Mouse (Mus musculus) ovary, postnatal 10 days (tissue): Measurements from ENCODE around the gene Zmynd12.
A peak's percentile ranks its signal among the peaks of the same experiment; 100 is the strongest.

Source experiments
- DNase-seq: peaks from one replicate; pipeline ENCODE4 v3.0.0; 2022; ENCODE audit warnings: low spot score

Gene Zmynd12

GRCm38 (mm10) chr4:119422294-119422964 lies at the start of gene Zmynd12, which contains the start of gene Ppcs:
Gene Zmynd12 (plus strand): TSS chr4:119422814.
Gene Ppcs (minus strand): TSS chr4:119422420.
- peak; percentile 86 for DNase-seq

- no peak for DNase-seq
Observed at GRCm38 (mm10) chr4:119381471-119382190, 41.0 kb upstream of the Zmynd12 start.

- no peak for DNase-seq
Observed at GRCm38 (mm10) chr4:119389184-119389583, 33.4 kb upstream of the Zmynd12 start.

- DNase-seq = no peak
Observed at GRCm38 (mm10) chr4:119390369-119390768, 32.2 kb upstream of the Zmynd12 start.

GRCm38 (mm10) chr4:119398751-119399150 lies 23.9 kb upstream of the Zmynd12 start:
- no peak for DNase-seq

GRCm38 (mm10) chr4:119400896-119401295 lies 21.7 kb upstream of the Zmynd12 start:
- DNase-seq = no peak

GRCm38 (mm10) chr4:119403431-119403830 lies 19.2 kb upstream of the Zmynd12 start:
- no peak for DNase-seq

GRCm38 (mm10) chr4:119411877-119412650 lies 10.6 kb upstream of the Zmynd12 start:
- no peak for DNase-seq

- no peak for DNase-seq
Observed at GRCm38 (mm10) chr4:119412791-119413190, 9.8 kb upstream of the Zmynd12 start.

GRCm38 (mm10) chr4:119415072-119415753 lies 7.4 kb upstream of the Zmynd12 start, which contains the start of gene Ccdc30:
Gene Ccdc30 (minus strand): TSS chr4:119415521.
- peak; percentile 90 for DNase-seq

- no peak for DNase-seq
Observed at GRCm38 (mm10) chr4:119417270-119417669, 5.3 kb upstream of the Zmynd12 start.

GRCm38 (mm10) chr4:119417894-119418293 lies 4.7 kb upstream of the Zmynd12 start:
- no peak for DNase-seq

- no peak for DNase-seq
Observed at GRCm38 (mm10) chr4:119421191-119421590, 1.4 kb upstream of the Zmynd12 start.

- DNase-seq = no peak
Observed at GRCm38 (mm10) chr4:119421921-119422293, 707 bp upstream of the Zmynd12 start.

- no peak for DNase-seq
Observed at GRCm38 (mm10) chr4:119425077-119425476, 2.5 kb downstream of the Zmynd12 start.

GRCm38 (mm10) chr4:119425601-119426000 lies 3.0 kb downstream of the Zmynd12 start:
- DNase-seq = no peak

GRCm38 (mm10) chr4:119427680-119428079 lies 5.1 kb downstream of the Zmynd12 start:
- DNase-seq = no peak

- DNase-seq = no peak
Observed at GRCm38 (mm10) chr4:119430678-119431077, 8.1 kb downstream of the Zmynd12 start.

- no peak for DNase-seq
Observed at GRCm38 (mm10) chr4:119437936-119438335, 15.3 kb downstream of the Zmynd12 start.

GRCm38 (mm10) chr4:119441836-119442235 lies 19.2 kb downstream of the Zmynd12 start:
- DNase-seq = no peak

- no peak for DNase-seq
Observed at GRCm38 (mm10) chr4:119442539-119442938, 19.9 kb downstream of the Zmynd12 start.

- DNase-seq = no peak
Observed at GRCm38 (mm10) chr4:119447261-119447660, 24.6 kb downstream of the Zmynd12 start.
